Mouse (Mus musculus) neural tube, embryonic 14.5 days (tissue): ENCODE data around the gene Pax3. TPM values are rescaled to one million over a fixed set of nuclear protein-coding genes. Genes with fewer than 3 reads are reported as not detected.

ENCODE experiments used
- ATAC-seq: fragments of 200-750 bp; cut with Nextera tagmentation; 2 replicates; pipeline ENCODE4 v1.8.0; 2017; ENCODE audit warnings: low read depth, mild to moderate bottlenecking, moderate TSS enrichment, moderate library complexity
- H3K27ac ChIP-seq: fragments of 300-500 bp; sonication (generic); 2 replicates; pipeline ENCODE4 v1.5.1; 2014; ENCODE audit warnings: low read depth, mild to moderate bottlenecking, control low read depth, low read length, moderate library complexity, mixed read lengths
- H3K27me3 ChIP-seq: fragments of 300-500 bp; sonication (generic); 2 replicates; pipeline ENCODE4 v1.6.1; 2014; ENCODE audit warnings: low read length; ENCODE audit not compliant: control insufficient read depth, insufficient read depth
- H3K36me3 ChIP-seq: fragments of 300-500 bp; sonication (generic); 2 replicates; pipeline ENCODE4 v1.6.1; 2014; ENCODE audit warnings: low read length, mixed read lengths; ENCODE audit not compliant: control insufficient read depth, insufficient read depth
- H3K4me1 ChIP-seq: fragments of 300-500 bp; sonication (generic); 2 replicates; pipeline ENCODE4 v1.6.1; 2014; ENCODE audit warnings: low read length; ENCODE audit not compliant: control insufficient read depth, insufficient read depth
- H3K4me2 ChIP-seq: fragments of 300-500 bp; sonication (generic); 2 replicates; pipeline ENCODE4 v1.6.1; 2014; ENCODE audit warnings: mild to moderate bottlenecking, low read depth, low read length, control low read depth
- H3K4me3 ChIP-seq: fragments of 300-500 bp; sonication (generic); 2 replicates; pipeline ENCODE4 v1.5.1; 2014; ENCODE audit warnings: low read depth, low read length, control low read depth, mixed read lengths
- H3K9ac ChIP-seq: fragments of 300-500 bp; sonication (generic); replicated peaks from 2 replicates; pipeline ENCODE4 v1.6.1; 2014; ENCODE audit warnings: low read depth, mild to moderate bottlenecking, control low read depth, low read length, mixed read lengths
- H3K9me3 ChIP-seq: fragments of 300-500 bp; sonication (generic); 2 replicates; pipeline ENCODE4 v1.6.1; 2016; ENCODE audit warnings: low read length; ENCODE audit not compliant: control insufficient read depth
- WGBS: fragments of 180-500 bp; shearing (Covaris S2); extraction: QIAGEN DNeasy Blood & Tissue Kit; methylation state at CpG from one replicate; pipeline ENCODE4 v1.1.7; 2014; 5-methylcytosine and 5-hydroxymethylcytosine counted together
- polyA plus RNA-seq: library from polyadenylated mRNA; unstranded; fragments of >200 nt; fragmentation: Nextera tagmentation; extraction: Ambion mirVana; gene quantifications from 2 replicates; pipeline ENCODE4 v1.2.1, GENCODE M21; 2014

Gene Pax3
- polyA plus RNA-seq, 1 experiment from 2014 or later: 4.6 TPM

DNA sequence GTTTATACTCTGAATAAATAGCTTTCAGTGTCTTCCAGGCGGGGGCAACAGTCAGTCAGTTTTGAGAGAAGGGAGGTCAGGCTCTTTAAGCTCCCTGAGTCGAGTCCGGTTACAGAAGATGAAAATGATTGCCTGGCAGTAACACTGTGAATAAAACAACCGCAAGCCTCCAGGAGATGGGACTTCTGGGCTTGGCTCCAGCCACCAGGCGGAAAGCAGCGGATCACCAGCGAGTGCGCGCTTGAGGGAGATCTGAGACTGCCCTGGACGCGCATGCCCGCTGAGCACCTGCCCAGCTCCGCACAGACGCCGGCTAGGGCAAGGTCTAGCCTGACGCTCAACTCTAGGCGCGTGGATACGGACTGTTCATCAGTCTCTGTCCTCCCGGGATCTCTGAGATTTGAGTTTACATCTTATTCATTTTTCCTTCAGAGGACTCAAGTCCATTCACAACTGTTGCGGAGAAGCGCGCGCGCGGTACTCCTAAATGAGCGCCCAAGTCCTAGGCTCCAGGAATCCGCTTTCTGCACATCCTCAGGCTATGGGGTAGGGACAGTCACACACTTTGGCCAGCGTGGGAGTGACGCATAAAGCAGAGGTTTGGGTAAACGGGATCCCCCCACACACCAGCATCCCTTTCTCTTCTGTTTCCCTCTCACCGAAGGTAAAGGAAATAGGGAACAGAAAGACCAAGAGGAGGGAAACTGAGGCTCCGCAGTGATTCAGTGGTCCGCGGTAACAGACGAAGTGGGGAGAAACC, 19.0 kb upstream of the Pax3 start:
- Histone ChIP-seq H3K27me3 (peaks cover 61% of the 10 kb centered on the region), H3K36me3 (no peaks in the 10 kb centered on the region), H3K9ac (no peak overlapping the region), H3K4me2 (peak overlapping the region; percentile 93), H3K27ac (no peak overlapping the region), H3K4me3 (peak overlapping the region; percentile 56), H3K4me1 (peaks cover 3% of the 10 kb centered on the region; the same call in 1 of the 2 replicates), H3K9me3 (no peaks in the 10 kb centered on the region)
- under 1% methylated on average over 36 of the region's 36 CpGs for WGBS
- ATAC-seq: peak; percentile 55; the same call in 1 of the 2 replicates

DNA sequence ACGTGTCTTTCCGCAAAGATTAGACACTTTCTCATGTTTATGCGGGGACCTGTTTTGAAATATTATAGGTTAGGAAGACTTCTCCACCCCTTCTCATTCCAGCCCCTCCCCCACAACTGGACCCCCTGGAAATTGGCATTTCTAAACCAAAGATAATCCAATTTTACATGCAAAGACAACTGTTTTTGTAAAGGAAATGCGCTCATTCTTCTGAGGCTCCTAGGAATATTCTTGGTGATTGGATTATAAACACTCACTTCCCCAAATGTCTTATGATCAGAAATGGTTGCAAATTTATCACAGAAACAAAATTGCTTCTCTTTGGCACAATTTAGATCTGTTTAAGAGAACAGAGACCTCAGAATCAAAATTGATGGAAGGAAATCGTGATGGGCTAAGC, 14.1 kb upstream of the Pax3 start:
- H3K4me2 ChIP-seq: no peak overlapping the region
- 8% methylated on average over 5 of the region's 5 CpGs for WGBS
- ATAC-seq: no peak
- H3K27me3 ChIP-seq: peaks cover 70% of the 10 kb centered on the region
- H3K4me3 ChIP-seq: no peak overlapping the region
- no peaks in the 10 kb centered on the region for H3K36me3 ChIP-seq
- no peaks in the 10 kb centered on the region for H3K9me3 ChIP-seq
- H3K9ac ChIP-seq: no peak overlapping the region
- no peaks in the 10 kb centered on the region for H3K4me1 ChIP-seq
- H3K27ac ChIP-seq: no peak overlapping the region

DNA sequence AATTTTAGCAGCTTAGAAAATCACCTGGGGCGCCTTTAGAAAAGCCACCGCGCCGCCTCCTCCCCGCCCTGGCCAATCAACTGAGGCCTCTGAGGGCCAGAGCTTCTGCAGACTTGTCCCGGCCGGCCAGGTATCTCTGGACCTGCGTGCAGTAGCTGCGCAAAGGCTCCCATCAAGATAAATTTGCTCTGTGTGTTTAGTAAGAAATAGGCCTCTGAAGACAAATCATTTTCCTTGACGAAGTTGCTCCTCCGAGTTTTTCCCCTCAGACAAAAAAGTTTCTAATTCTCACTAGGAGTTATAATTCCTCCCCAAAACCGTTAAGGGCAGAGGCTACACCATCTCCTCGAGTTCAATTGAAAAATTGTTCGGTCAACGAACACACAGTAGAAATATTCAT, 13.6 kb upstream of the Pax3 start:
- Histone ChIP-seq H3K9me3 (no peaks in the 10 kb centered on the region), H3K4me3 (no peak overlapping the region), H3K27me3 (peaks cover 71% of the 10 kb centered on the region), H3K4me2 (no peak overlapping the region), H3K4me1 (no peaks in the 10 kb centered on the region), H3K36me3 (no peaks in the 10 kb centered on the region), H3K27ac (no peak overlapping the region), H3K9ac (no peak overlapping the region)
- 1% methylated on average over 15 of the region's 15 CpGs for WGBS
- ATAC-seq: no peak

DNA sequence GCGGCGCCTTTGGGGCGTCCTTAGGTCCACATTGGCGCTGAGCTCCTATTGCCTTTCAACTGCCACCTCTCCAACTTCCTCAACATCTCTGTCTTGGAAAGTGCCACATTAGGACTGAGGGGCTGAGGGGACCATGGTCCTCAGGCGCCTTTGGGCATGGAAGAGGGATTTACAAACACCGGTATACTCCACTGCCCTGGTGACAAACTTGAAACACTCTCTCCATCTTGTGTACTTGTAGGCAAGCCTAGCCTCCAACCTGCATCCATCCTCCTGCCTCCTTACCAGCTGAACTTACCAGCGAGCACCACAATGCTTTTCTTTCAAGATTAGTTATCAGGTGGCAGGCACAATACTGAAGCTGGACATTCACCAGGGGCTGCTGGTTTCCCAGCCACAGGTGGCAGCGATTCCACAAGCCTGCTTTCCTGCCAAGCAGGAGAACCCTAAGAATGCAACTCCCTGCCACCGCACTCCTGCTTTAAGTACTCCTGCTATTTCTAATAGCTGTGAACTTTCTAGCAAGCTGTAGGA, 11.4 kb upstream of the Pax3 start:
- no peak overlapping the region for H3K27ac ChIP-seq
- 0 out of 2 replicates have a peak, but pooled peaks cover 5% of the 10 kb centered on the region for H3K4me1 ChIP-seq
- no peaks in the 10 kb centered on the region for H3K9me3 ChIP-seq
- H3K4me2 ChIP-seq: no peak overlapping the region
- no peak overlapping the region for H3K9ac ChIP-seq
- no peak for ATAC-seq
- H3K27me3 ChIP-seq: peaks cover 70% of the 10 kb centered on the region
- H3K4me3 ChIP-seq: no peak overlapping the region
- H3K36me3 ChIP-seq: no peaks in the 10 kb centered on the region
- WGBS: 14% methylated on average over 9 of the region's 9 CpGs

DNA sequence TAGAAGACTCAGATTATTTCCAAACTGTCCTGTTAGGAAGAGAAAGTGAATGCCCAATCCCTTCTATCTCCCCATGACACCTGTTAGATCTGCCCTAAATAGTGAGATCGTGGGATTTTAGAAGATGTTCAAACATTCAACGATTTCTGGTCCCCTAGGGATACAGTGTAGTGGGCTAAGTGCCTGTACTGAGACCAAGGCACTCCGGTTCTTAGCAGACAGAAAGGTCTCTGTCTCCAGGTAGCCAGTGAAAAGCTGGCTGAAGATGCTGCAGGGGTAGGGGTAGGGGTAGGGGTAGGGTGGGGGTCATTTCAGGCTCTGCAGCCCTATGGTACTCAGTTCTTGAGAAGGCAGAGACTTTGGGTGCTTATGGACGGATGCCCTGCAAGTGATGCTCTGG, 7.4 kb upstream of the Pax3 start:
- no peak overlapping the region for H3K27ac ChIP-seq
- H3K4me2 ChIP-seq: peak overlapping the region; percentile 46; the same call in 1 of the 2 replicates
- 25% methylated on average over 4 of the region's 4 CpGs for WGBS
- no peaks in the 10 kb centered on the region for H3K36me3 ChIP-seq
- H3K4me3 ChIP-seq: no peak overlapping the region
- no peaks in the 10 kb centered on the region for H3K9me3 ChIP-seq
- H3K4me1 ChIP-seq: 0 out of 2 replicates have a peak, but pooled peaks cover 5% of the 10 kb centered on the region
- ATAC-seq: no peak
- H3K27me3 ChIP-seq: peaks cover 48% of the 10 kb centered on the region
- no peak overlapping the region for H3K9ac ChIP-seq

DNA sequence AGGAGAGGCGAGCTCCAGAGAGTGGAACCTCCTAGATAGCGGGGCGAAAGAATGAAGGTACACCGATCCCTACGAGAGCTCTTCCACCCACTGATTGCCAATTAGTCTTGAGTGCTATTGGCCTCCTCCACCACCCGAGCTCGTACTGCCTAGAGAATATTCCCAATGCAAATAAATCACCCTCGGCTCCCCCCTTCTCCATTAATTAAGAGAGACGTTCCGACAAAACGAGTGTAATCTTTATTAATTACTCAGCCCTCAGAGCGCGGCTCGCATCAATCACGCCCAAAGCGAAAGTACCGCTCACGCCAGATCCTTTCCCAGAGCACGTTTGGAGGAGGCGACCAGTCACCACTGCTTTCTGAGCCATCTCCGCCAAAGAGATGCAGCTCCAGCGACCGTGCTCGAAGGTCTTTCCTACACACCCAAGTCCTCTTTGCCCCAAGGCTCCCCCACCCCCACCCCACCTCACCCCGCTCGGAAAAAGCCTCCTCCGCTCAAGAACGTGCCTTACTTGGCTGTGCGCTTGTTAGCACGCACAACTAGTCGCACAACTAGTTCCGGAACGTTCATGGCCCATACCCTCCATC, 6.8 kb upstream of the Pax3 start:
- Histone ChIP-seq H3K27me3 (peaks cover 45% of the 10 kb centered on the region), H3K36me3 (no peaks in the 10 kb centered on the region), H3K9ac (no peak overlapping the region), H3K4me2 (peak overlapping the region; percentile 46), H3K27ac (no peak overlapping the region), H3K4me1 (0 out of 2 replicates have a peak, but pooled peaks cover 5% of the 10 kb centered on the region), H3K9me3 (no peaks in the 10 kb centered on the region), H3K4me3 (peak overlapping the region; percentile 27)
- WGBS: under 1% methylated on average over 33 of the region's 33 CpGs
- ATAC-seq: peak; percentile 74; the same call in 1 of the 2 replicates

DNA sequence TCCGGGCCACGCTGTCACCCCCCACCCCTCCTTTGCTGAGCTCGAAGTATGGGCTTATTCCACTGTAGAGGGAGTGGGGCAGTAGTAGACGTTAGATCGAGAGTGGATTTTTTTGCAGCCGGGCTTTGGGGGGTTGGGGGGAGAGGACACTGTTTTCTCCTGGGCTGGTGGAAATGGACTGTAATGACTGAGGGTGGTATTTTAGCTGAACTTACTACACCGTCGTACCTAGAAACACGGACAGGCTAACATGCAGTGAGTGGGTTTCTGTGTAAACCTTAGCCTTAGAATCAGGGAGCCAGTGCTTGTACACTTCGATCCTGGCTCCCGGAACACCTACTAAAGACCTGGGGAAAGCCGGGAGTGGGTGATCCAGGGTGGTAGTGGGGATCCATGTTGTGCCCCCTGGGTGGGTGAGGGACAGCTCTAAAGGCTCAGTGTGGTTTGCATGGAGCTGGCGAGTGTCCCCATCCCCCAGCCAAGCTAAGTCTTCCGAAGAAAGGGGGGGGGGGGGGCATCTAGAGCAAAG, 6.2 kb upstream of the Pax3 start:
- ATAC-seq: peak; percentile 12; the same call in 1 of the 2 replicates
- Histone ChIP-seq H3K9ac (no peak overlapping the region), H3K4me3 (peak overlapping the region; percentile 27), H3K27ac (no peak overlapping the region), H3K36me3 (no peaks in the 10 kb centered on the region), H3K4me2 (peak overlapping the region; percentile 46), H3K27me3 (peaks cover 43% of the 10 kb centered on the region), H3K4me1 (0 out of 2 replicates have a peak, but pooled peaks cover 5% of the 10 kb centered on the region), H3K9me3 (no peaks in the 10 kb centered on the region)
- WGBS: under 1% methylated on average over 14 of the region's 14 CpGs

DNA sequence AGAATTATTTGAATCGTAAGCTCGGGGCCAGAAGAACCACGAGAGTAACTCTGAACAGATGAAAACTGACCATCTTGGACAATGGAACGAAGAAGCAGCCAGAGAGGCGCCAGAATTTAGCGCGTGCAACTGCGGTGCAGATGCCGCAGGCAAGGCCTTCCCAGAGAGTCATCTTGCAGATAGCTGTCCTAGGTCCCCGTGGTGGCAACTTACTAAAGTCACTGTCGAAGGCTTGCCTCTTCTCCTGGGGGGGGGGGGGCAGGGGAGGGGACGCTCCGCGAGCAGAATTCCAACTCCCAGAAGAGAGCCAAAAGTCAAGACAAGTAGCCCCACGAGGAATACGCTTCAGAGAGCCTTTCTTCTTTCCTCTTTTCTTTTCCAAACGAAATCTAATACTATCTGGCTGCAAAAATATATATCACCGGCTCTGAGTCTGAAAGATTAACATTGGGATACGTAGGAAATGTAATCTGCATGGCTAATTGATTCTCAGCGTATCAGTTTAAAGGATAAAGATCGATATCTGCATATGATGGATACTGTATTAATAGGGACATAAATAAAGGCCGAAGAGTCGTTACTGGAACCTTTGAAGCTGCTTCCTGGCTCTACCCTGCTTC, 5.6 kb upstream of the Pax3 start:
- Histone ChIP-seq H3K36me3 (no peaks in the 10 kb centered on the region), H3K9ac (no peak overlapping the region), H3K27ac (no peak overlapping the region), H3K4me2 (peak overlapping the region; percentile 46; the same call in 1 of the 2 replicates), H3K27me3 (peaks cover 42% of the 10 kb centered on the region), H3K9me3 (no peaks in the 10 kb centered on the region), H3K4me1 (0 out of 2 replicates have a peak, but pooled peaks cover 5% of the 10 kb centered on the region), H3K4me3 (no peak overlapping the region; the same call in 1 of the 2 replicates)
- WGBS: 1% methylated on average over 23 of the region's 23 CpGs
- no peak for ATAC-seq
